Mouse (Mus musculus): ENCODE measurements at regions not wholly inside any gene's neighbourhood (a gene's known extent, or its start where the extent isn't known, plus 50 kb on each side); places are given as distances from the start of the nearest gene placed in this dataset.

GRCm38 (mm10) chr8:86971736-86972135, 86.7 kb upstream of the N4bp1 start:
- TF ChIP-seq MAFK (IDR thresholded peaks at IDR 0.05; ENCODE audit: borderline replicate concordance, low read depth, low read length) (no peak), TAL1 (IDR thresholded peaks at IDR 0.05; ENCODE audit: low read length) (no peak), TCF12 (IDR thresholded peaks at IDR 0.05; ENCODE audit: low read depth, low read length) (no peak)
